Mouse (Mus musculus) limb, embryonic 11.5 days (tissue): ENCODE measurements at regions not wholly inside any gene's neighbourhood (a gene's known extent, or its start where the extent isn't known, plus 50 kb on each side); places are given as distances from the start of the nearest gene placed in this dataset.
"Not testable (repeated sequence)": the region's sequence is repeated elsewhere in the genome, so short reads cannot be mapped to it uniquely, and the experiment has no call there.

Experiments used
- ATAC-seq: fragments of 200-750 bp; cut with Nextera tagmentation; 2 replicates; pipeline ENCODE4 v1.8.0; 2017; ENCODE audit warnings: low read depth; ENCODE audit not compliant: insufficient number of reproducible peaks, low FRiP score, low TSS enrichment
- DNase-seq: peaks from one replicate; pipeline ENCODE4 v3.0.0-alpha.2; 2015; ENCODE audit warnings: low spot score
- H3K27ac ChIP-seq: fragments of 300-500 bp; sonication (generic); replicated peaks from 2 replicates; pipeline ENCODE4 v1.5.1; 2014; ENCODE audit warnings: low read depth, mild to moderate bottlenecking, low read length
- H3K27me3 ChIP-seq: fragments of 300-500 bp; sonication (generic); 2 replicates; pipeline ENCODE4 v1.6.1; 2014; ENCODE audit warnings: mild to moderate bottlenecking, low read length, mixed read lengths; ENCODE audit not compliant: control insufficient read depth, insufficient read depth
- H3K36me3 ChIP-seq: fragments of 300-500 bp; sonication (generic); 2 replicates; pipeline ENCODE4 v1.6.1; 2014; ENCODE audit warnings: mild to moderate bottlenecking, low read length, moderate library complexity, mixed read lengths; ENCODE audit not compliant: control insufficient read depth, insufficient read depth
- H3K4me1 ChIP-seq: fragments of 300-500 bp; sonication (generic); 2 replicates; pipeline ENCODE4 v1.6.1; 2014; ENCODE audit warnings: low read length, mixed read lengths; ENCODE audit not compliant: control insufficient read depth, insufficient read depth
- H3K4me2 ChIP-seq: fragments of 300-500 bp; sonication (generic); 2 replicates; pipeline ENCODE4 v1.6.1; 2014; ENCODE audit warnings: low read depth, mild to moderate bottlenecking, moderate library complexity; ENCODE audit not compliant: severe bottlenecking
- H3K4me3 ChIP-seq: fragments of 300-500 bp; sonication (generic); 2 replicates; pipeline ENCODE4 v1.5.1; 2014; ENCODE audit warnings: low read depth, low read length
- H3K9ac ChIP-seq: fragments of 300-500 bp; sonication (generic); 2 replicates; pipeline ENCODE4 v1.6.1; 2014; ENCODE audit warnings: mild to moderate bottlenecking, low read length
- H3K9me3 ChIP-seq: fragments of 300-500 bp; sonication (generic); 2 replicates; pipeline ENCODE4 v1.6.1; 2016; ENCODE audit warnings: low read length; ENCODE audit not compliant: control insufficient read depth
- WGBS: fragments of 180-500 bp; shearing (Covaris S2); extraction: QIAGEN DNeasy Blood & Tissue Kit; methylation state at CpG from one replicate; pipeline ENCODE4 v1.1.7; 2014; 5-methylcytosine and 5-hydroxymethylcytosine counted together

- not testable (repeated sequence) for ATAC-seq, H3K4me2 ChIP-seq, H3K9ac ChIP-seq, H3K36me3 ChIP-seq, H3K27ac ChIP-seq, H3K4me3 ChIP-seq, H3K27me3 ChIP-seq, H3K4me1 ChIP-seq, DNase-seq, H3K9me3 ChIP-seq
- 88% methylated on average over 8 of the region's 11 CpGs for WGBS
Observed at GRCm38 (mm10) chrX:32130254-32130653, 82.6 kb downstream of the Btbd35f22 start.

DNA sequence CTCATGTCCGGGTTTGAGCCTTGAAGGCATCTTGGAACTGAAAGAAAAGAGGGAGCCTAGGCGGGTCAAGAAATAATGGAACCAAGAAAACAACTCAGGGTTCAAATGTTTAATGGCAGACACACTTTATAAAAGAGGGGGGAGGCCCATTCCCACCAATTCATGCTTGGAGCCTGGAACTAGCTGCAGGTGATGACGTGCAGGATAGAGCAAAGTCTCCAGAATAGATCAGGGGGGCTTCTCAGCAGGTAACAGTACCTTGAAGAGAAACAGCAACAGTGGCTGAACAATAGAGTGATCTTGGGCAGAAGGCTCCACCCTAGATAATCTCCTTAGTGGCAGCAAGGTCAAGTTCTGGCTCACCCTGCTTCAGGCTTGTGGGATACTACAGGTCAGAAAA is 100.5 kb downstream of the Btbd35f22 start:
- H3K36me3 ChIP-seq, H3K27me3 ChIP-seq, H3K4me1 ChIP-seq, ATAC-seq, H3K9me3 ChIP-seq, H3K4me2 ChIP-seq, H3K27ac ChIP-seq, H3K9ac ChIP-seq, H3K4me3 ChIP-seq: not testable (repeated sequence)
- peak; percentile 2 for DNase-seq
- WGBS = 67% methylated on average over 1 of the region's 3 CpGs
